Mouse (Mus musculus): ENCODE measurements around the gene Dctn2. TPM values are rescaled to one million over a fixed set of nuclear protein-coding genes. Genes with fewer than 3 reads are reported as not detected.
A peak's percentile ranks its signal among the peaks of the same experiment; 100 is the strongest.

Dctn2 gene
- polyA plus RNA-seq, 1 experiment from 2014 or later, result 133 TPM

- H3K27me3 ChIP-seq (replicated peaks), result peaks cover 67% of the 10 kb centered on the region
- no peak for ATAC-seq (ENCODE audit: extremely low read depth, insufficient number of reproducible peaks, low FRiP score, low TSS enrichment)
- H3K4me1 ChIP-seq, result no peaks in the 10 kb centered on the region
- no peaks in the 10 kb centered on the region for H3K36me3 ChIP-seq
- H3K9ac ChIP-seq, result no peak overlapping the region
- H3K4me3 ChIP-seq, result no peak overlapping the region
- H3K9me3 ChIP-seq, result no peaks in the 10 kb centered on the region
- 71% methylated on average over 9 of the region's 9 CpGs for WGBS
- H3K27ac ChIP-seq (replicated peaks), result no peak overlapping the region
- no peak overlapping the region for H3K4me2 ChIP-seq
Observed at GRCm38 (mm10) chr10:127233141-127233540, 33.0 kb upstream of the Dctn2 start.

GRCm38 (mm10) chr10:127236541-127236940 lies 29.6 kb upstream of the Dctn2 start:
- Histone ChIP-seq H3K4me1 (no peaks in the 10 kb centered on the region), H3K9me3 (no peaks in the 10 kb centered on the region), H3K4me2 (no peak overlapping the region), H3K4me3 (no peak overlapping the region), H3K9ac (no peak overlapping the region), H3K27ac (replicated peaks) (no peak overlapping the region), H3K27me3 (replicated peaks) (peaks cover 62% of the 10 kb centered on the region), H3K36me3 (no peaks in the 10 kb centered on the region)
- 51% methylated on average over 9 of the region's 9 CpGs for WGBS
- ATAC-seq (ENCODE audit: extremely low read depth, insufficient number of reproducible peaks, low FRiP score, low TSS enrichment), result no peak

- Histone ChIP-seq H3K9ac (no peak overlapping the region), H3K9me3 (no peaks in the 10 kb centered on the region), H3K27ac (replicated peaks) (no peak overlapping the region), H3K36me3 (no peaks in the 10 kb centered on the region), H3K4me1 (no peaks in the 10 kb centered on the region), H3K4me3 (no peak overlapping the region), H3K4me2 (no peak overlapping the region), H3K27me3 (replicated peaks) (peaks cover 51% of the 10 kb centered on the region)
- 59% methylated on average over 18 of the region's 18 CpGs for WGBS
- ATAC-seq (ENCODE audit: extremely low read depth, insufficient number of reproducible peaks, low FRiP score, low TSS enrichment), result no peak
Observed at GRCm38 (mm10) chr10:127238241-127238824, 27.8 kb upstream of the Dctn2 start.

GRCm38 (mm10) chr10:127250810-127251209 lies 15.4 kb upstream of the Dctn2 start:
- Histone ChIP-seq H3K4me3 (no peak overlapping the region), H3K9ac (no peak overlapping the region), H3K4me1 (no peaks in the 10 kb centered on the region), H3K36me3 (no peaks in the 10 kb centered on the region), H3K27ac (replicated peaks) (no peak overlapping the region), H3K4me2 (no peak overlapping the region), H3K27me3 (replicated peaks) (peaks cover 14% of the 10 kb centered on the region; the same call in 1 of the 2 replicates), H3K9me3 (no peaks in the 10 kb centered on the region)
- no peak for ATAC-seq (ENCODE audit: extremely low read depth, insufficient number of reproducible peaks, low FRiP score, low TSS enrichment)
- 81% methylated on average over 5 of the region's 5 CpGs for WGBS

GRCm38 (mm10) chr10:127255625-127256345 lies 10.4 kb upstream of the Dctn2 start:
- H3K9ac ChIP-seq, result no peak overlapping the region
- WGBS, result 19% methylated on average over 14 of the region's 14 CpGs
- H3K4me3 ChIP-seq, result no peak overlapping the region
- H3K27ac ChIP-seq (replicated peaks), result no peak overlapping the region
- H3K9me3 ChIP-seq, result no peaks in the 10 kb centered on the region
- ATAC-seq (ENCODE audit: extremely low read depth, insufficient number of reproducible peaks, low FRiP score, low TSS enrichment), result peak; percentile 67; the same call in 1 of the 2 replicates
- no peak overlapping the region for H3K4me2 ChIP-seq
- peaks cover 18% of the 10 kb centered on the region for H3K27me3 ChIP-seq (replicated peaks)
- H3K4me1 ChIP-seq, result no peaks in the 10 kb centered on the region
- H3K36me3 ChIP-seq, result no peaks in the 10 kb centered on the region

- no peaks in the 10 kb centered on the region for H3K36me3 ChIP-seq
- no peak for ATAC-seq (ENCODE audit: extremely low read depth, insufficient number of reproducible peaks, low FRiP score, low TSS enrichment)
- 58% methylated on average over 6 of the region's 6 CpGs for WGBS
Observed at GRCm38 (mm10) chr10:127257790-127258189, 8.4 kb upstream of the Dctn2 start.

GRCm38 (mm10) chr10:127258489-127258888 lies 7.7 kb upstream of the Dctn2 start:
- Histone ChIP-seq H3K27me3 (replicated peaks) (peaks cover 45% of the 10 kb centered on the region), H3K4me1 (peaks cover 11% of the 10 kb centered on the region), H3K27ac (replicated peaks) (no peak overlapping the region), H3K4me3 (no peak overlapping the region), H3K9ac (no peak overlapping the region), H3K36me3 (no peaks in the 10 kb centered on the region), H3K9me3 (no peaks in the 10 kb centered on the region), H3K4me2 (no peak overlapping the region)
- WGBS, result 73% methylated on average over 8 of the region's 8 CpGs
- no peak for ATAC-seq (ENCODE audit: extremely low read depth, insufficient number of reproducible peaks, low FRiP score, low TSS enrichment)

More at GRCm38 (mm10) chr10:127257790-127258189, 8.4 kb upstream of the Dctn2 start:
- Histone ChIP-seq H3K9ac (no peak overlapping the region), H3K27me3 (replicated peaks) (peaks cover 38% of the 10 kb centered on the region), H3K4me1 (peaks cover 6% of the 10 kb centered on the region), H3K4me3 (no peak overlapping the region), H3K9me3 (no peaks in the 10 kb centered on the region), H3K4me2 (no peak overlapping the region), H3K27ac (replicated peaks) (no peak overlapping the region)

GRCm38 (mm10) chr10:127261706-127262547 lies 4.2 kb upstream of the Dctn2 start:
- no peaks in the 10 kb centered on the region for H3K9me3 ChIP-seq
- peak overlapping the region; percentile 50 for H3K4me3 ChIP-seq
- peaks cover 16% of the 10 kb centered on the region for H3K4me1 ChIP-seq
- H3K27ac ChIP-seq (replicated peaks), result no peak overlapping the region
- H3K4me2 ChIP-seq, result peak overlapping the region; percentile 72; the same call in 1 of the 2 replicates
- H3K36me3 ChIP-seq, result no peaks in the 10 kb centered on the region
- ATAC-seq (ENCODE audit: extremely low read depth, insufficient number of reproducible peaks, low FRiP score, low TSS enrichment), result no peak
- no peak overlapping the region for H3K9ac ChIP-seq
- 60% methylated on average over 15 of the region's 15 CpGs for WGBS
- H3K27me3 ChIP-seq (replicated peaks), result peaks cover 63% of the 10 kb centered on the region

GRCm38 (mm10) chr10:127262548-127263398 lies 3.4 kb upstream of the Dctn2 start, which contains the start of gene Kif5a:
Kif5a (minus strand) TSS chr10:127263348.
- H3K9ac ChIP-seq, result peak within 1 kb of the TSS; percentile 74
- peak within 1 kb of the TSS; percentile 72 for H3K4me2 ChIP-seq
- H3K27me3 ChIP-seq (replicated peaks), result peaks cover 63% of the 10 kb centered on the region
- no peaks in the 10 kb centered on the region for H3K9me3 ChIP-seq
- H3K4me1 ChIP-seq, result peaks cover 24% of the 10 kb centered on the region
- WGBS, result 2% methylated on average over 51 of the region's 53 CpGs
- H3K36me3 ChIP-seq, result no peaks in the 10 kb centered on the region
- no peak for ATAC-seq (ENCODE audit: extremely low read depth, insufficient number of reproducible peaks, low FRiP score, low TSS enrichment)
- H3K27ac ChIP-seq (replicated peaks), result no peak within 1 kb of the TSS
- H3K4me3 ChIP-seq, result peak within 1 kb of the TSS; percentile 50

- H3K4me3 ChIP-seq, result no peak overlapping the region
- peaks cover 33% of the 10 kb centered on the region for H3K4me1 ChIP-seq
- no peak overlapping the region for H3K4me2 ChIP-seq
- no peak overlapping the region for H3K27ac ChIP-seq (replicated peaks)
- H3K9me3 ChIP-seq, result no peaks in the 10 kb centered on the region
- H3K36me3 ChIP-seq, result peaks cover 6% of the 10 kb centered on the region
- ATAC-seq (ENCODE audit: extremely low read depth, insufficient number of reproducible peaks, low FRiP score, low TSS enrichment), result no peak
- 58% methylated on average over 3 of the region's 3 CpGs for WGBS
- no peak overlapping the region for H3K9ac ChIP-seq
- peaks cover 56% of the 10 kb centered on the region for H3K27me3 ChIP-seq (replicated peaks)
Observed at GRCm38 (mm10) chr10:127263631-127264030, 2.5 kb upstream of the Dctn2 start.

Data from heart, embryonic 13.5 days (tissue).